Mouse (Mus musculus): Measurements from ENCODE around the gene Olfr1047. TPM values are rescaled to one million over a fixed set of nuclear protein-coding genes. Genes with fewer than 3 reads are reported as not detected.
"Not testable (repeated sequence)": the region's sequence is repeated elsewhere in the genome, so short reads cannot be mapped to it uniquely, and the experiment has no call there.

The Olfr1047 gene
- not detected in 2 replicates for polyA plus RNA-seq (2015; fragmentation: Nextera tagmentation; extraction: Ambion mirVana)

DNA sequence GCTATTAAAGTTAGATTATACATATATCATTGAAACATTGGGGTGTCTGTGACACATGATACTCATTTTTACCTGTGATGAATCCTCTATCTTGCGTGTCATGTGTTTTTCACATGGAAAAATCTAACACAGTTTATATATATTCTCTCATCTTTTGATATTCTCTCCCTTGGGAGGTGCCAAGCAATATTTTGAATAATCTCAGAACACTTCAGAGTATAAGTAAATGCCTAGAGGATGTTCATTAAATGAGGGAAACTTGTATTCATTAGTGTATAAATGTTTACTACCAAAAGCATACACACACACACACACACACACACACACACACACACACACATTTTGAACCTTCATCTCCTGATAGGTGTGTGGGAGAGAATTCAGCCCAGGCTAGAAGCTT is at the start of gene Olfr1047:
Gene Olfr1047, minus strand, starts transcription at position 101 of the 400 bp plus-strand sequence.
- no peaks in the 10 kb centered on the region for H3K9me3 ChIP-seq (ENCODE audit: low read length)
- no peak within 1 kb of the TSS for H3K27ac ChIP-seq (ENCODE audit: low read length)
- no peaks in the 10 kb centered on the region for H3K36me3 ChIP-seq (ENCODE audit: insufficient read depth, low read length)
- H3K4me3 ChIP-seq (ENCODE audit: low read length): no peak within 1 kb of the TSS
- no peaks in the 10 kb centered on the region for H3K4me1 ChIP-seq (ENCODE audit: insufficient read depth, low read length)
- H3K9ac ChIP-seq (replicated peaks; ENCODE audit: low read length): no peak within 1 kb of the TSS
- WGBS: 93% methylated on average over 1 of the region's 1 CpGs
- H3K27me3 ChIP-seq (ENCODE audit: insufficient read depth, low read length): no peaks in the 10 kb centered on the region
- no peak within 1 kb of the TSS for H3K4me2 ChIP-seq (replicated peaks; ENCODE audit: low read depth, low read length)
- no peak for ATAC-seq (ENCODE audit: low FRiP score, low TSS enrichment)

GRCm38 (mm10) chr2:86278988-86279387 is 47.8 kb upstream of the Olfr1047 start, which contains the start of gene Olfr1051:
TSS of gene Olfr1051 (minus strand) at chr2:86279088.
- H3K4me2 ChIP-seq (replicated peaks; ENCODE audit: low read depth, low read length): not testable (repeated sequence)

DNA sequence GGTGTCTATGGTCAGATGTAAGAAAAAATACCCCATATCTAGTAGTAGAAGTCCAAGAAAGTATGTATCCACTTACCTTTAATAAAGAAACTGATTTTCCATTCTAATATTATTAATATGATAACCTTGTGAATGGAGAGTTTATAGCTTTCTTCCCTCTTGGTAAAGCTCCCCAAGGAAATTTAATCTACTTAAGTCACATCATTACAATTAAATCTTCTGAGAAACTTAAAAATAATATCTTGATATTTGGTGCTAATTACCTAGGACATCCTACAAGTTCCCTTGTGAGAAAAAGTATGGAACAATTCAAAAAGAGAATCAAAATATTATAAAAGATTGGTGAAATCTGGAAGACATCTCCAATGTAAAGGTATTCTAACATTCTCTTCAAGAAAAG is 27.0 kb upstream of the Olfr1047 start, which contains the start of gene Olfr1049:
Gene Olfr1049, minus strand, starts transcription at position 101 of the 400 bp plus-strand sequence.
- H3K9ac ChIP-seq (replicated peaks; ENCODE audit: low read length); H3K27ac ChIP-seq (ENCODE audit: low read length); H3K9me3 ChIP-seq (ENCODE audit: low read length); H3K4me1 ChIP-seq (ENCODE audit: insufficient read depth, low read length); H3K36me3 ChIP-seq (ENCODE audit: insufficient read depth, low read length); H3K4me2 ChIP-seq (replicated peaks; ENCODE audit: low read depth, low read length); H3K4me3 ChIP-seq (ENCODE audit: low read length); ATAC-seq (ENCODE audit: low FRiP score, low TSS enrichment); H3K27me3 ChIP-seq (ENCODE audit: insufficient read depth, low read length): not testable (repeated sequence)

More at GRCm38 (mm10) chr2:86278988-86279387, 47.8 kb upstream of the Olfr1047 start, which contains the start of gene Olfr1051:
- not testable (repeated sequence) for H3K4me1 ChIP-seq (ENCODE audit: insufficient read depth, low read length); H3K4me3 ChIP-seq (ENCODE audit: low read length); H3K27me3 ChIP-seq (ENCODE audit: insufficient read depth, low read length); H3K27ac ChIP-seq (ENCODE audit: low read length); H3K36me3 ChIP-seq (ENCODE audit: insufficient read depth, low read length); H3K9me3 ChIP-seq (ENCODE audit: low read length); ATAC-seq (ENCODE audit: low FRiP score, low TSS enrichment); H3K9ac ChIP-seq (replicated peaks; ENCODE audit: low read length)

- no peak within 1 kb of the TSS for H3K4me2 ChIP-seq (replicated peaks; ENCODE audit: low read depth, low read length)
- H3K4me1 ChIP-seq (ENCODE audit: insufficient read depth, low read length): no peaks in the 10 kb centered on the region
- no peaks in the 10 kb centered on the region for H3K36me3 ChIP-seq (ENCODE audit: insufficient read depth, low read length)
- ATAC-seq (ENCODE audit: low FRiP score, low TSS enrichment): no peak
- no peak within 1 kb of the TSS for H3K9ac ChIP-seq (replicated peaks; ENCODE audit: low read length)
- no peak within 1 kb of the TSS for H3K27ac ChIP-seq (ENCODE audit: low read length)
- no peak within 1 kb of the TSS for H3K4me3 ChIP-seq (ENCODE audit: low read length)
- H3K27me3 ChIP-seq (ENCODE audit: insufficient read depth, low read length): no peaks in the 10 kb centered on the region
- no peaks in the 10 kb centered on the region for H3K9me3 ChIP-seq (ENCODE audit: low read length)
Observed at GRCm38 (mm10) chr2:86240189-86240588, 9.0 kb upstream of the Olfr1047 start, which contains the start of gene Olfr1048. TSS of gene Olfr1048 (minus strand) at chr2:86240289.

DNA sequence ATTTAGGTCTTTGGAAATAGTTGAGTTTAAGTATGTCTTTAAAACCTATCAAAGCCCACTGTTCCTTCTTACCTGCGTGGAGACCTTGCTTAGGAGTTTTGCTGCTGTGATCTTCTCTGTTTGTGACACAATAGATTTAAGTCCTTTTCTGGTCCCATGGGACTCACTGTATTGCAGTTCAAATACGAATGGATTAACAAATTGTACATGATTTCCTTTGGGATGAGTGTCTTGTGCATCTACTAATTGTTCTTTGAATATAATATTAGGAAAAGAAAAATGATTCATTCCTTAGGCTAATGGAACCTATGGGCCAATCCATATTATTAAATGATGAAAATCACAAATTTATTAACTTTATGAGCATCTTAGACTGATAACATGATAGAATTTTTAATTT is 12.0 kb downstream of the Olfr1047 start, which contains the start of gene Olfr1046:
Gene Olfr1046, minus strand, starts transcription at position 101 of the 400 bp plus-strand sequence.
- Histone ChIP-seq H3K27ac (ENCODE audit: low read length) (no peak within 1 kb of the TSS), H3K4me1 (ENCODE audit: insufficient read depth, low read length) (no peaks in the 10 kb centered on the region), H3K9me3 (ENCODE audit: low read length) (no peaks in the 10 kb centered on the region), H3K4me3 (ENCODE audit: low read length) (no peak within 1 kb of the TSS), H3K36me3 (ENCODE audit: insufficient read depth, low read length) (no peaks in the 10 kb centered on the region), H3K4me2 (replicated peaks; ENCODE audit: low read depth, low read length) (no peak within 1 kb of the TSS), H3K9ac (replicated peaks; ENCODE audit: low read length) (no peak within 1 kb of the TSS), H3K27me3 (ENCODE audit: insufficient read depth, low read length) (no peaks in the 10 kb centered on the region)
- no peak for ATAC-seq (ENCODE audit: low FRiP score, low TSS enrichment)
- 78% methylated on average over 2 of the region's 2 CpGs for WGBS

GRCm38 (mm10) chr2:86202909-86203308 is 28.3 kb downstream of the Olfr1047 start, which contains the start of gene Olfr1045:
TSS of gene Olfr1045 (minus strand) at chr2:86203009.
- no peaks in the 10 kb centered on the region for H3K9me3 ChIP-seq (ENCODE audit: low read length)
- no peak within 1 kb of the TSS for H3K9ac ChIP-seq (replicated peaks; ENCODE audit: low read length)
- no peak within 1 kb of the TSS for H3K4me2 ChIP-seq (replicated peaks; ENCODE audit: low read depth, low read length)
- no peak within 1 kb of the TSS for H3K4me3 ChIP-seq (ENCODE audit: low read length)
- H3K27me3 ChIP-seq (ENCODE audit: insufficient read depth, low read length): no peaks in the 10 kb centered on the region
- H3K4me1 ChIP-seq (ENCODE audit: insufficient read depth, low read length): no peaks in the 10 kb centered on the region
- H3K27ac ChIP-seq (ENCODE audit: low read length): no peak within 1 kb of the TSS
- no peak for ATAC-seq (ENCODE audit: low FRiP score, low TSS enrichment)
- H3K36me3 ChIP-seq (ENCODE audit: insufficient read depth, low read length): no peaks in the 10 kb centered on the region

DNA sequence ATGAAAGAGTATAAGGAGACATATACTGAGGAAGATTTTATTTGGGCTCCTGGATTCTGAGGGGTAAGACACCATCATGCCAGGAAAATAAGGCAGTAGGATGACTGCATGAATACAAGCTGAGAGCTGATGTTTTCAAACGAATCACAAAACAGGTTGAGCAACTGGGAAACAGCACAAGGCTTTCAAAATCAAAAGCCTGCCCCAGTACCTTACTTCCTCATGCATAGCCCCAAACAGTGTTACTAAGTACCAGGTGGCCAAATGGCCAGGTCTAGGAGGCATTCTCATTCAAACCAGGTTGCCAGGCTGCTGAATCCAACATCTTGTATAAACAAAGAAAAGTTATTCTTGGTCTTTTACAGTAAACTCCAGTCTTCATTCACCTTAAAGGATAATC is 35.3 kb downstream of the Olfr1047 start:
- no peak overlapping the region for H3K9ac ChIP-seq (replicated peaks; ENCODE audit: low read length)
- 48% methylated on average over 1 of the region's 1 CpGs for WGBS
- no peaks in the 10 kb centered on the region for H3K9me3 ChIP-seq (ENCODE audit: low read length)
- H3K27me3 ChIP-seq (ENCODE audit: insufficient read depth, low read length): no peaks in the 10 kb centered on the region
- no peak overlapping the region for H3K4me2 ChIP-seq (replicated peaks; ENCODE audit: low read depth, low read length)
- no peaks in the 10 kb centered on the region for H3K4me1 ChIP-seq (ENCODE audit: insufficient read depth, low read length)
- H3K27ac ChIP-seq (ENCODE audit: low read length): no peak overlapping the region
- H3K4me3 ChIP-seq (ENCODE audit: low read length): no peak overlapping the region
- no peak for ATAC-seq (ENCODE audit: low FRiP score, low TSS enrichment)
- no peaks in the 10 kb centered on the region for H3K36me3 ChIP-seq (ENCODE audit: insufficient read depth, low read length)

DNA sequence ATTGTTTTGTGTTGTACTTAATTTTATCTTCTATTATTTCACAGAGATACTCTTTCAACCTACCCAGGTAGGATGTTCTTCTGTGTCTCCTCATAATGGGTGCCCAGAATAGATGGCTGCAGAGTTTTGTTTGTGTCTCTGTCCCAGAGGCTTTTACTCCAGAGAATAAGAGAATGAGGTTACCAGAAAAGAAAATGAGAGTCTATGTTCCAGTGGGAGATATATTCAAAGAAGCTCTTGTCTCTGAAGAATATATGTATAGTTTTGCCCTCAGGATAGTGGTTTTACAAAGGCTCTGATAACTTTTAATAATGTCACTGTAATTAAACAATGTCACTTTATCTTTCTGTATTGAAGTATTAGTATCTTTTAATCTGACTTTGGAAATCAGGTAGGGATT is 45.6 kb downstream of the Olfr1047 start, which contains the start of gene Olfr52:
Gene Olfr52, minus strand, starts transcription at position 101 of the 400 bp plus-strand sequence.
- Histone ChIP-seq H3K4me2 (replicated peaks; ENCODE audit: low read depth, low read length) (no peak within 1 kb of the TSS), H3K36me3 (ENCODE audit: insufficient read depth, low read length) (no peaks in the 10 kb centered on the region), H3K4me3 (ENCODE audit: low read length) (no peak within 1 kb of the TSS), H3K27ac (ENCODE audit: low read length) (no peak within 1 kb of the TSS), H3K27me3 (ENCODE audit: insufficient read depth, low read length) (no peaks in the 10 kb centered on the region), H3K4me1 (ENCODE audit: insufficient read depth, low read length) (no peaks in the 10 kb centered on the region), H3K9me3 (ENCODE audit: low read length) (no peaks in the 10 kb centered on the region), H3K9ac (replicated peaks; ENCODE audit: low read length) (no peak within 1 kb of the TSS)
- ATAC-seq (ENCODE audit: low FRiP score, low TSS enrichment): no peak

GRCm38 (mm10) chr2:86179950-86180349 is 51.3 kb downstream of the Olfr1047 start:
- H3K4me1 ChIP-seq (ENCODE audit: insufficient read depth, low read length): no peaks in the 10 kb centered on the region
- no peaks in the 10 kb centered on the region for H3K27me3 ChIP-seq (ENCODE audit: insufficient read depth, low read length)
- H3K9ac ChIP-seq (replicated peaks; ENCODE audit: low read length): no peak overlapping the region
- no peak overlapping the region for H3K4me2 ChIP-seq (replicated peaks; ENCODE audit: low read depth, low read length)
- no peak overlapping the region for H3K27ac ChIP-seq (ENCODE audit: low read length)
- ATAC-seq (ENCODE audit: low FRiP score, low TSS enrichment): no peak
- H3K9me3 ChIP-seq (ENCODE audit: low read length): no peaks in the 10 kb centered on the region
- WGBS: 83% methylated on average over 3 of the region's 3 CpGs
- no peak overlapping the region for H3K4me3 ChIP-seq (ENCODE audit: low read length)
- no peaks in the 10 kb centered on the region for H3K36me3 ChIP-seq (ENCODE audit: insufficient read depth, low read length)

GRCm38 (mm10) chr2:86177720-86178119 is 53.5 kb downstream of the Olfr1047 start, which contains the start of gene Olfr1044:
TSS of gene Olfr1044 (minus strand) at chr2:86177820.
- Histone ChIP-seq H3K4me3 (ENCODE audit: low read length) (no peak within 1 kb of the TSS), H3K9me3 (ENCODE audit: low read length) (no peaks in the 10 kb centered on the region), H3K4me1 (ENCODE audit: insufficient read depth, low read length) (no peaks in the 10 kb centered on the region), H3K36me3 (ENCODE audit: insufficient read depth, low read length) (no peaks in the 10 kb centered on the region), H3K27ac (ENCODE audit: low read length) (no peak within 1 kb of the TSS), H3K27me3 (ENCODE audit: insufficient read depth, low read length) (no peaks in the 10 kb centered on the region), H3K4me2 (replicated peaks; ENCODE audit: low read depth, low read length) (no peak within 1 kb of the TSS), H3K9ac (replicated peaks; ENCODE audit: low read length) (no peak within 1 kb of the TSS)
- no peak for ATAC-seq (ENCODE audit: low FRiP score, low TSS enrichment)
